Mouse (Mus musculus) intestine, embryonic 15.5 days (tissue): ENCODE measurements around the gene Slc28a1. TPM values are rescaled to one million over a fixed set of nuclear protein-coding genes. Genes with fewer than 3 reads are reported as not detected.

Experiments used
- ATAC-seq: fragments of 200-750 bp; cut with Nextera tagmentation; 2 replicates; pipeline ENCODE4 v1.8.0; 2017; ENCODE audit warnings: moderate TSS enrichment, moderate library complexity
- H3K27ac ChIP-seq: fragments of 300-500 bp; sonication (generic); 2 replicates; pipeline ENCODE4 v1.5.1; 2015; ENCODE audit warnings: mild to moderate bottlenecking, inconsistent platforms
- H3K27me3 ChIP-seq: fragments of 300-500 bp; sonication (generic); replicated peaks from 2 replicates; pipeline ENCODE4 v1.6.1; 2015; ENCODE audit warnings: inconsistent platforms
- H3K36me3 ChIP-seq: fragments of 300-500 bp; sonication (generic); 2 replicates; pipeline ENCODE4 v1.6.1; 2015; ENCODE audit warnings: inconsistent platforms
- H3K4me1 ChIP-seq: fragments of 300-500 bp; sonication (generic); replicated peaks from 2 replicates; pipeline ENCODE4 v1.6.1; 2015; ENCODE audit warnings: inconsistent platforms
- H3K4me2 ChIP-seq: fragments of 300-500 bp; sonication (generic); replicated peaks from 2 replicates; pipeline ENCODE4 v1.6.1; 2015; ENCODE audit warnings: mild to moderate bottlenecking, inconsistent platforms
- H3K4me3 ChIP-seq: fragments of 300-500 bp; sonication (generic); replicated peaks from 2 replicates; pipeline ENCODE4 v1.5.1; 2015; ENCODE audit warnings: inconsistent platforms
- H3K9ac ChIP-seq: fragments of 300-500 bp; sonication (generic); 2 replicates; pipeline ENCODE4 v1.6.1; 2015; ENCODE audit warnings: inconsistent platforms
- H3K9me3 ChIP-seq: fragments of 300-500 bp; sonication (generic); 2 replicates; pipeline ENCODE4 v1.6.1; 2016; ENCODE audit warnings: inconsistent platforms
- WGBS: fragments of 180-500 bp; shearing (Covaris S2); methylation state at CpG from one replicate; pipeline ENCODE4 v1.1.7; 2015; 5-methylcytosine and 5-hydroxymethylcytosine counted together
- polyA plus RNA-seq: library from polyadenylated mRNA; unstranded; fragments of >200 nt; fragmentation: Nextera tagmentation; extraction: Ambion mirVana; gene quantifications from 2 replicates; pipeline ENCODE4 v1.2.1, GENCODE M21; 2015

The Slc28a1 gene
- 5.1 and 6.9 TPM in 2 replicates for polyA plus RNA-seq

- peak within 1 kb of the TSS; percentile 34 for H3K4me2 ChIP-seq
- peak; percentile 71 for ATAC-seq
These were observed at the start of gene Slc28a1 for GRCm38 (mm10) chr7:81114555-81114954. Slc28a1 (plus strand) TSS chr7:81114799.

GRCm38 (mm10) chr7:81066714-81067113, 47.9 kb upstream of the Slc28a1 start:
- H3K9me3 ChIP-seq: no peaks in the 10 kb centered on the region
- no peak overlapping the region for H3K9ac ChIP-seq
- H3K4me1 ChIP-seq: 0 out of 2 replicates have a peak, but pooled peaks cover 3% of the 10 kb centered on the region
- H3K36me3 ChIP-seq: no peaks in the 10 kb centered on the region
- no peak overlapping the region for H3K27ac ChIP-seq
- WGBS: 22% methylated on average over 6 of the region's 6 CpGs
- no peak overlapping the region for H3K4me2 ChIP-seq
- no peak for ATAC-seq
- no peaks in the 10 kb centered on the region for H3K27me3 ChIP-seq
- H3K4me3 ChIP-seq: no peak overlapping the region

More at GRCm38 (mm10) chr7:81114555-81114954, at the start of gene Slc28a1:
- H3K9ac ChIP-seq: 0 out of 2 replicates have a peak within 1 kb of the TSS, but pooled peaks have one; percentile 1
- no peaks in the 10 kb centered on the region for H3K9me3 ChIP-seq
- 60% methylated on average over 6 of the region's 6 CpGs for WGBS
- H3K27me3 ChIP-seq: no peaks in the 10 kb centered on the region
- peaks cover 3% of the 10 kb centered on the region for H3K4me1 ChIP-seq
- no peaks in the 10 kb centered on the region for H3K36me3 ChIP-seq
- H3K27ac ChIP-seq: peak within 1 kb of the TSS; percentile 66; the same call in 1 of the 2 replicates
- no peak within 1 kb of the TSS for H3K4me3 ChIP-seq

GRCm38 (mm10) chr7:81072463-81072862, 42.1 kb upstream of the Slc28a1 start:
- ATAC-seq: no peak; the same call in 1 of the 2 replicates
- H3K4me1 ChIP-seq: peaks cover 24% of the 10 kb centered on the region
- H3K27me3 ChIP-seq: no peaks in the 10 kb centered on the region
- H3K4me3 ChIP-seq: no peak overlapping the region
- H3K9ac ChIP-seq: no peak overlapping the region
- peak overlapping the region; percentile 40; the same call in 1 of the 2 replicates for H3K27ac ChIP-seq
- no peak overlapping the region for H3K4me2 ChIP-seq
- 30% methylated on average over 5 of the region's 5 CpGs for WGBS
- H3K9me3 ChIP-seq: no peaks in the 10 kb centered on the region
- H3K36me3 ChIP-seq: no peaks in the 10 kb centered on the region

GRCm38 (mm10) chr7:81073273-81073672, 41.3 kb upstream of the Slc28a1 start:
- Histone ChIP-seq H3K4me1 (peaks cover 24% of the 10 kb centered on the region), H3K4me3 (no peak overlapping the region), H3K4me2 (no peak overlapping the region), H3K36me3 (no peaks in the 10 kb centered on the region), H3K9me3 (no peaks in the 10 kb centered on the region), H3K27me3 (no peaks in the 10 kb centered on the region), H3K9ac (no peak overlapping the region), H3K27ac (no peak overlapping the region)
- ATAC-seq: no peak
- WGBS: 83% methylated on average over 5 of the region's 5 CpGs

GRCm38 (mm10) chr7:81074546-81074945, 40.1 kb upstream of the Slc28a1 start:
- 26% methylated on average over 9 of the region's 9 CpGs for WGBS
- H3K9me3 ChIP-seq: no peaks in the 10 kb centered on the region
- H3K4me1 ChIP-seq: peaks cover 27% of the 10 kb centered on the region
- no peak overlapping the region; the same call in 1 of the 2 replicates for H3K4me2 ChIP-seq
- H3K36me3 ChIP-seq: no peaks in the 10 kb centered on the region
- H3K4me3 ChIP-seq: no peak overlapping the region
- peak; percentile 78 for ATAC-seq
- peak overlapping the region; percentile 68 for H3K27ac ChIP-seq
- H3K27me3 ChIP-seq: no peaks in the 10 kb centered on the region
- no peak overlapping the region for H3K9ac ChIP-seq

GRCm38 (mm10) chr7:81075299-81075698, 39.3 kb upstream of the Slc28a1 start:
- no peak for ATAC-seq
- 41% methylated on average over 7 of the region's 7 CpGs for WGBS
- Histone ChIP-seq H3K9me3 (no peaks in the 10 kb centered on the region), H3K36me3 (no peaks in the 10 kb centered on the region), H3K9ac (no peak overlapping the region), H3K4me3 (no peak overlapping the region), H3K27ac (0 out of 2 replicates have a peak overlapping the region, but pooled peaks have one; percentile 33), H3K4me1 (peaks cover 27% of the 10 kb centered on the region), H3K27me3 (no peaks in the 10 kb centered on the region), H3K4me2 (no peak overlapping the region)

- no peak for ATAC-seq
- no peaks in the 10 kb centered on the region for H3K9me3 ChIP-seq
- H3K27me3 ChIP-seq: no peaks in the 10 kb centered on the region
- H3K4me1 ChIP-seq: peaks cover 29% of the 10 kb centered on the region
- H3K9ac ChIP-seq: no peak overlapping the region
- H3K27ac ChIP-seq: 0 out of 2 replicates have a peak overlapping the region, but pooled peaks have one; percentile 33
- H3K4me2 ChIP-seq: no peak overlapping the region
- no peaks in the 10 kb centered on the region for H3K36me3 ChIP-seq
- no peak overlapping the region for H3K4me3 ChIP-seq
- WGBS: 84% methylated on average over 5 of the region's 5 CpGs
These were observed 38.9 kb upstream of the Slc28a1 start for GRCm38 (mm10) chr7:81075732-81076131.

- H3K9me3 ChIP-seq: no peaks in the 10 kb centered on the region
- no peak overlapping the region for H3K4me3 ChIP-seq
- no peak overlapping the region for H3K9ac ChIP-seq
- no peaks in the 10 kb centered on the region for H3K36me3 ChIP-seq
- ATAC-seq: no peak
- H3K27ac ChIP-seq: no peak overlapping the region
- WGBS: 69% methylated on average over 6 of the region's 6 CpGs
- H3K4me1 ChIP-seq: peaks cover 33% of the 10 kb centered on the region
- no peak overlapping the region for H3K4me2 ChIP-seq
- no peaks in the 10 kb centered on the region for H3K27me3 ChIP-seq
These were observed 37.6 kb upstream of the Slc28a1 start for GRCm38 (mm10) chr7:81077009-81077408.

GRCm38 (mm10) chr7:81078740-81079139, 35.9 kb upstream of the Slc28a1 start:
- H3K9me3 ChIP-seq: no peaks in the 10 kb centered on the region
- no peak for ATAC-seq
- no peak overlapping the region for H3K27ac ChIP-seq
- 79% methylated on average over 6 of the region's 6 CpGs for WGBS
- H3K4me1 ChIP-seq: peaks cover 25% of the 10 kb centered on the region
- no peak overlapping the region for H3K9ac ChIP-seq
- H3K36me3 ChIP-seq: no peaks in the 10 kb centered on the region
- no peak overlapping the region for H3K4me2 ChIP-seq
- no peaks in the 10 kb centered on the region for H3K27me3 ChIP-seq
- H3K4me3 ChIP-seq: no peak overlapping the region

GRCm38 (mm10) chr7:81093420-81093965, 21.1 kb upstream of the Slc28a1 start:
- peaks cover 8% of the 10 kb centered on the region for H3K4me1 ChIP-seq
- peak overlapping the region; percentile 82 for H3K27ac ChIP-seq
- no peaks in the 10 kb centered on the region for H3K9me3 ChIP-seq
- ATAC-seq: no peak
- 49% methylated on average over 18 of the region's 18 CpGs for WGBS
- no peak overlapping the region for H3K4me2 ChIP-seq
- no peak overlapping the region for H3K9ac ChIP-seq
- no peaks in the 10 kb centered on the region for H3K36me3 ChIP-seq
- H3K27me3 ChIP-seq: no peaks in the 10 kb centered on the region
- no peak overlapping the region for H3K4me3 ChIP-seq

GRCm38 (mm10) chr7:81094104-81094757, 20.4 kb upstream of the Slc28a1 start:
- no peak overlapping the region for H3K4me2 ChIP-seq
- no peak overlapping the region for H3K4me3 ChIP-seq
- 59% methylated on average over 6 of the region's 6 CpGs for WGBS
- no peaks in the 10 kb centered on the region for H3K9me3 ChIP-seq
- no peaks in the 10 kb centered on the region for H3K27me3 ChIP-seq
- H3K36me3 ChIP-seq: no peaks in the 10 kb centered on the region
- peak overlapping the region; percentile 82 for H3K27ac ChIP-seq
- H3K9ac ChIP-seq: no peak overlapping the region
- ATAC-seq: peak; percentile 96
- H3K4me1 ChIP-seq: peaks cover 8% of the 10 kb centered on the region

GRCm38 (mm10) chr7:81100341-81100740, 14.3 kb upstream of the Slc28a1 start:
- no peaks in the 10 kb centered on the region for H3K27me3 ChIP-seq
- 83% methylated on average over 5 of the region's 5 CpGs for WGBS
- H3K4me3 ChIP-seq: no peak overlapping the region
- H3K4me1 ChIP-seq: no peaks in the 10 kb centered on the region
- H3K9me3 ChIP-seq: no peaks in the 10 kb centered on the region
- no peak overlapping the region for H3K4me2 ChIP-seq
- no peaks in the 10 kb centered on the region for H3K36me3 ChIP-seq
- ATAC-seq: no peak
- no peak overlapping the region for H3K9ac ChIP-seq
- H3K27ac ChIP-seq: no peak overlapping the region

GRCm38 (mm10) chr7:81102854-81103253, 11.7 kb upstream of the Slc28a1 start:
- Histone ChIP-seq H3K4me3 (no peak overlapping the region), H3K36me3 (no peaks in the 10 kb centered on the region), H3K9ac (no peak overlapping the region), H3K4me1 (no peaks in the 10 kb centered on the region), H3K27me3 (no peaks in the 10 kb centered on the region), H3K4me2 (no peak overlapping the region), H3K27ac (no peak overlapping the region), H3K9me3 (no peaks in the 10 kb centered on the region)
- WGBS: 92% methylated on average over 7 of the region's 7 CpGs
- no peak for ATAC-seq
